Mouse (Mus musculus): ENCODE measurements around the gene Fcf1. TPM values are rescaled to one million over a fixed set of nuclear protein-coding genes. Genes with fewer than 3 reads are reported as not detected.

The Fcf1 gene
- 57.2 and 68.1 TPM in 2 replicates for polyA plus RNA-seq (2012; rRNA removed)

DNA sequence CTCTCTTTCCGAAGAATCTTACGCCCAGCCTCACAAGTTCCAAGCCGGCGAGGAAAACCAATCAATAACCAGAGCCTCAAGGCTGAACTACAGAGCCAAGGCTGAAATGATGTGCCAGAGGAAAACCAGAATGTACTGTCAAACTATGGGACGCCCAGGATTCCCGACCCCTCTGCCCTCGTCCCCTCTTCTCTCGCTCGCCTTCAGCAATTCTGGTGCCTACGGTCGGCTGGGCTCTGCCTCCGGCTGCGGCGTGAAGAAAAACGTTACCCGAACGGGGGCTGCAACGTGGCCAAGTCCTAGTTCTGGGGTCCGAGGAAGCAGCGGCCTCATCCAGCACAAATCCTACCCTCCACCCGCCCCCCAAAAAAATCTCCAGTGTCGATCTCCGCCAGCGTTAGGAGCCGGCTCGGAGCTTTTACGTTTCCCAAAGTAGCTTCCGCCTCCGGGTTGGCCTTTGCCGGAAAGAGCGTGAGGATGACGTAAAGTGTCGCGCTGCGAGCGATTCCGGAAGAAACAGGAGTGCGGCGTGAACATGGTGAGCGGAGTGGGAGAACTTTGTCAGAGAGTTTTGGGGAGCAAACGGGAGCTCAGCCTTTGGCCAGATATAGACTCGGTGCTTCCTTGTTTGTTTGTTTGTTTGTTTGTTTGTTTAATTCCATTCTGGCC is at the start of gene Fcf1, which contains the start of gene Arel1:
TSS of gene Fcf1 (plus strand) at position 470 of the 669 bp plus-strand sequence.
TSS of gene Arel1 (minus strand) at position 473 of the 669 bp plus-strand sequence.
- Histone ChIP-seq H3K36me3 (ENCODE audit: control insufficient read depth, insufficient read depth, low read length) (peaks cover 1% of the 10 kb centered on the region; the same call in 1 of the 2 replicates), H3K4me3 (ENCODE audit: control insufficient read depth, low read depth, low read length) (peak within 1 kb of the TSS; percentile 91), H3K27ac (ENCODE audit: control insufficient read depth, insufficient read depth, low read depth, low read length) (peak within 1 kb of the TSS; percentile 80), H3K27me3 (ENCODE audit: control insufficient read depth, insufficient read depth, low read length) (no peaks in the 10 kb centered on the region), H3K4me1 (ENCODE audit: control insufficient read depth, insufficient read depth, low read length) (peaks cover 4% of the 10 kb centered on the region)
- TF ChIP-seq POLR2A (IDR thresholded peaks at IDR 0.05; ENCODE audit: control insufficient read depth, low read depth, low read length), result peak; percentile 88
- TF ChIP-seq CTCF (IDR thresholded peaks at IDR 0.05; ENCODE audit: control insufficient read depth, insufficient read depth, insufficient replicate concordance, low read depth, low read length), result no peak

DNA sequence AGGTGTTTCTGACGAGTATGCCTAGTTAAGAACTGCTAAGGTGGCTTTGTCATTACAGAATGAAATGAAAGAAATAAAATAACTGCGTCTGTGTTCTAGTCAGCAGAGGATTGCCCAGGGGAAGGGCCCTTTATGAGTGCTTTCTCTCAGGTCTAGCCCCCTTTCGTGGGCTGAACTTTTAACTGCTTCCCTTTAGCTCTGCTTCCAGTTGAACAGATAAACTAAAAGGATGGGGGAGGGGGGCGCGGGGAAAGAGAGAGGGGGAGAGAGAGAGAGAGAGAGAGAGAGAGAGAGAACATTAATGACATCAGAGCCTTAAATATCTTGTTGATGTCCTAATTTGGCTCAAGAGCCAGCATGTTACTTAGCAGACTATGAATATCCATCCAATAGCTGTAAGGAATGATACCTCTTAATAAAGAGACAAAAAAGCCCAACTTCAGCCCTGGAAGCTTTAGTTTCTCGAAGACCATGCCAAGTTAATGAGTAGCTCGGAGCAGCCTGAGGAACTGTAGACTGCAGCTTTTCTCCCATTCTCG is 48.7 kb upstream of the Fcf1 start:
- TF ChIP-seq CTCF (IDR thresholded peaks at IDR 0.05; ENCODE audit: control insufficient read depth, insufficient read depth, insufficient replicate concordance, low read depth, low read length), result no peak
- TF ChIP-seq POLR2A (IDR thresholded peaks at IDR 0.05; ENCODE audit: control insufficient read depth, low read depth, low read length), result no peak
- Histone ChIP-seq H3K27me3 (ENCODE audit: control insufficient read depth, insufficient read depth, low read length) (no peaks in the 10 kb centered on the region), H3K36me3 (ENCODE audit: control insufficient read depth, insufficient read depth, low read length) (no peaks in the 10 kb centered on the region; the same call in 1 of the 2 replicates), H3K4me3 (ENCODE audit: control insufficient read depth, low read depth, low read length) (no peak overlapping the region), H3K27ac (ENCODE audit: control insufficient read depth, insufficient read depth, low read depth, low read length) (no peak overlapping the region), H3K4me1 (ENCODE audit: control insufficient read depth, insufficient read depth, low read length) (no peaks in the 10 kb centered on the region)

DNA sequence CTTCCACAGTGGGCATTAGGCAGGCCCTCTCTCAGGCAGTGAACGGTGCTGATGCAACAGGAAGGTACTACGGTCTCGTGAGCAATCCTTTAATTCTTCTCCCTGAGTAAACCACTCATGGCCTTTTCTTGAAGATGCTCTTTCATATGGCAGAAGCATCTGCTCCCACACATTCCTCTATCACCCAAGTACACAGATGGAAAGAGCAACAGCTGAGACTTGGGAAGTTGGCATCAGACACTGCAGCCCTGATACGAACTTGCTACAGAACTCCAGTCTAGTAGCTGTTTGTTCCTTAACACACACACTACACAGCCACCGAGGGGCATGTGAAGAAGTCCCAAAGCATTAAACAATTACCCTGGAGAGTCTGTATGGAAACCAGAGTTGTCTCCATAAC is 46.4 kb upstream of the Fcf1 start:
- Histone ChIP-seq H3K27me3 (ENCODE audit: control insufficient read depth, insufficient read depth, low read length) (no peaks in the 10 kb centered on the region), H3K27ac (ENCODE audit: control insufficient read depth, insufficient read depth, low read depth, low read length) (no peak overlapping the region), H3K36me3 (ENCODE audit: control insufficient read depth, insufficient read depth, low read length) (no peaks in the 10 kb centered on the region; the same call in none of the 2 replicates), H3K4me1 (ENCODE audit: control insufficient read depth, insufficient read depth, low read length) (no peaks in the 10 kb centered on the region), H3K4me3 (ENCODE audit: control insufficient read depth, low read depth, low read length) (no peak overlapping the region)
- TF ChIP-seq CTCF (IDR thresholded peaks at IDR 0.05; ENCODE audit: control insufficient read depth, insufficient read depth, insufficient replicate concordance, low read depth, low read length), result no peak
- no peak for TF ChIP-seq POLR2A (IDR thresholded peaks at IDR 0.05; ENCODE audit: control insufficient read depth, low read depth, low read length)

DNA sequence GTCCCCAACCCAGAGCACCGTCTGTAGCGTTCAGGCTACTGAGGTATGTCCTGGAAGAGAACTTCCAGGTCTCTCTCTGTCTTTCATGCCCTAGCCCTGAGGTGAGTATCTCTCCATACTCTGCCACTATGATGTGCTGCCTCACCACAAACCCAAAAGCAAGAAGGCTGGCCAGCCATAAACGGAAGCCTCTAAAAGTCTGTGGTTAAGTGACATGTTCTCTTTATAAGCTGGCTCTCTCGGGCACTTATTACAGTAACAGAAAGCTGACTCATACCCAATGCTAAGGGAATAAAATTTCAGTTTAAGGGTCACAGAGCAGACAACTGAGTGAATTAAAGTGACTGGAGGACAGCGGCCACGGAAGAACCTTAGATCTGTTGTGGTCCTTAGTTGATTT is 44.2 kb upstream of the Fcf1 start:
- no peaks in the 10 kb centered on the region for H3K4me1 ChIP-seq (ENCODE audit: control insufficient read depth, insufficient read depth, low read length)
- H3K27me3 ChIP-seq (ENCODE audit: control insufficient read depth, insufficient read depth, low read length), result no peaks in the 10 kb centered on the region
- H3K36me3 ChIP-seq (ENCODE audit: control insufficient read depth, insufficient read depth, low read length), result peaks cover 3% of the 10 kb centered on the region
- H3K4me3 ChIP-seq (ENCODE audit: control insufficient read depth, low read depth, low read length), result no peak overlapping the region
- no peak overlapping the region for H3K27ac ChIP-seq (ENCODE audit: control insufficient read depth, insufficient read depth, low read depth, low read length)
- TF ChIP-seq POLR2A (IDR thresholded peaks at IDR 0.05; ENCODE audit: control insufficient read depth, low read depth, low read length), result no peak
- no peak for TF ChIP-seq CTCF (IDR thresholded peaks at IDR 0.05; ENCODE audit: control insufficient read depth, insufficient read depth, insufficient replicate concordance, low read depth, low read length)

DNA sequence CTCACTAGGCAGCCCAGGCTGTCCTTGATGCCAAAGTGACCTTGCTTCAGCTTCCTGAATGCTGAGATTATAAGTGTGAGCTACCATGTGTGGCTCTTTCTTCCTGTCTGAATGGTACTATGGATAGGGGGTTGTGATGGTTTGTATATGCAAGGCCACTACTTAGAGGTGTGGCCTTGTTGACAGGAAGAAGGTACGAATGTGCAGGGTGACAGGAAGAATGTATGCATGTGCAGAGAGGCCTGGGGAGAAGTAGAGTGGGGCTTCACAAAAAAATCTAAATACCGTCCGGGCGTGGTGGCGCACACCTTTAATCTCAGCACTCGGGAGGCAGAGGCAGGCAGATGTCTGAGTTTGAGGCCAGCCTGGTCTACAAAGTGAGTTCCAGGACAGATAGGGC is 38.5 kb upstream of the Fcf1 start:
- TF ChIP-seq POLR2A (IDR thresholded peaks at IDR 0.05; ENCODE audit: control insufficient read depth, low read depth, low read length), result no peak
- TF ChIP-seq CTCF (IDR thresholded peaks at IDR 0.05; ENCODE audit: control insufficient read depth, insufficient read depth, insufficient replicate concordance, low read depth, low read length), result no peak
- Histone ChIP-seq H3K27me3 (ENCODE audit: control insufficient read depth, insufficient read depth, low read length) (no peaks in the 10 kb centered on the region), H3K4me1 (ENCODE audit: control insufficient read depth, insufficient read depth, low read length) (no peaks in the 10 kb centered on the region), H3K27ac (ENCODE audit: control insufficient read depth, insufficient read depth, low read depth, low read length) (no peak overlapping the region), H3K36me3 (ENCODE audit: control insufficient read depth, insufficient read depth, low read length) (peaks cover 3% of the 10 kb centered on the region), H3K4me3 (ENCODE audit: control insufficient read depth, low read depth, low read length) (no peak overlapping the region)

DNA sequence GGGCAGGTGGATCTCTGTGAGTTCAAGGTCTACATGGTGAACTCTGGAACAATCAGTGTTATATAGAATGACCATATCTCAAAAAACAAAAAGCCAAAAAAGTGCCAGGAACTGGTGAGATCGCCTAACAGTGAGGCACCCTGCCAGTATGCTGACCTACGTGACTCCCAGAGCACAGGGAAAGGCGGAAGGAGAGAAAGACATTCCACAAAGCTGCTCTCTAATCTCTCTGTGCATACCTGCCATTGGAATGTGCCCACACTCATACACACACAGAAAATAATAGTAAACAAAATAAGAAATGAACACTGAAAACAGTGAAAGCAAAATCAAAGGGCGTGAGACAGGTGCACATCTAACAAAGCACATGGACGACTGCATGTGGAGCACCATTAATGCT is 35.4 kb upstream of the Fcf1 start:
- no peaks in the 10 kb centered on the region for H3K27me3 ChIP-seq (ENCODE audit: control insufficient read depth, insufficient read depth, low read length)
- H3K4me1 ChIP-seq (ENCODE audit: control insufficient read depth, insufficient read depth, low read length), result no peaks in the 10 kb centered on the region
- H3K36me3 ChIP-seq (ENCODE audit: control insufficient read depth, insufficient read depth, low read length), result peaks cover 2% of the 10 kb centered on the region; the same call in 1 of the 2 replicates

DNA sequence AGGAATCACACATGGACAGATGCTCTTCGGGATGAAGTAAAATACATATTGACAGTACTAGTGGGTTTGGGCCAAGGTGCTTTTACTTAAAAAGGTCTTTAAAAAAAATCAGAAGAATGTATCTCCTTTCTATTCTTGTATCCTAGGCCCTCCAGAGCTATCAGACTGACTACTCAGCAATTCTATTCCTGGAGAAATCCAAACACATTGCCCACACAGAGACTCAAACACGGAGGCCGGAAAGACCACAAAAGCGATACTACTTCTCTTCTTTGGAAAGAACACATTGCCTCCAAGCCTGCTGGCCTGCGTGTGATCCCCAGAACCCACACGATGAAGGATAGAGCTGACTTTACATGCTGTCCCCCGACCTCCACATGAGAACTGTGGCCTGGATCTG is 31.6 kb upstream of the Fcf1 start:
- Histone ChIP-seq H3K4me1 (ENCODE audit: control insufficient read depth, insufficient read depth, low read length) (no peaks in the 10 kb centered on the region; the same call in 1 of the 2 replicates), H3K36me3 (ENCODE audit: control insufficient read depth, insufficient read depth, low read length) (no peaks in the 10 kb centered on the region; the same call in 1 of the 2 replicates), H3K27ac (ENCODE audit: control insufficient read depth, insufficient read depth, low read depth, low read length) (no peak overlapping the region), H3K4me3 (ENCODE audit: control insufficient read depth, low read depth, low read length) (no peak overlapping the region), H3K27me3 (ENCODE audit: control insufficient read depth, insufficient read depth, low read length) (no peaks in the 10 kb centered on the region)
- TF ChIP-seq POLR2A (IDR thresholded peaks at IDR 0.05; ENCODE audit: control insufficient read depth, low read depth, low read length), result no peak
- TF ChIP-seq CTCF (IDR thresholded peaks at IDR 0.05; ENCODE audit: control insufficient read depth, insufficient read depth, insufficient replicate concordance, low read depth, low read length), result no peak

More for the DNA sequence above, 35.4 kb upstream of the Fcf1 start:
- TF ChIP-seq POLR2A (IDR thresholded peaks at IDR 0.05; ENCODE audit: control insufficient read depth, low read depth, low read length) (no peak), CTCF (IDR thresholded peaks at IDR 0.05; ENCODE audit: control insufficient read depth, insufficient read depth, insufficient replicate concordance, low read depth, low read length) (no peak)
- no peak overlapping the region for H3K4me3 ChIP-seq (ENCODE audit: control insufficient read depth, low read depth, low read length)
- H3K27ac ChIP-seq (ENCODE audit: control insufficient read depth, insufficient read depth, low read depth, low read length), result no peak overlapping the region

Measured in testis, adult 2 months (tissue).